26 mouse cellular contexts compared by ENCODE assay signal in genomic region chr13:72265116-72265515, GRCm38 (mm10).
DNase-seq lines count a peak whose midpoint lies in the region; ATAC-seq lines count a peak whose summit lies in the region.
"Had no signal": no experiment of that assay in that cellular context is flagged by ENCODE, and none has a peak within 500 bp of the region (broad histone marks: within the 10 kb centered on the region; RNA-seq: fewer than 3 reads in every experiment).

No protein-coding gene starts in this region.

- H3K9ac ChIP-seq in forebrain, embryonic 14.5 days (ENCODE audit: low read length), result no peak overlapping the region
- H3K9ac ChIP-seq in forebrain, embryonic 11.5 days (ENCODE audit: low read length), result no peak overlapping the region
- no peak overlapping the region for H3K9ac ChIP-seq in midbrain, embryonic 14.5 days (replicated peaks; ENCODE audit: low read length)
- no peak overlapping the region for H3K9ac ChIP-seq in midbrain, embryonic 11.5 days (ENCODE audit: low read length)
- H3K9ac ChIP-seq in neural tube, embryonic 15.5 days (replicated peaks), result no peak overlapping the region
- H3K9ac ChIP-seq: embryonic facial prominence, embryonic 12.5 days; embryonic facial prominence, embryonic 15.5 days; forebrain, postnatal 0 days; heart, embryonic 12.5 days; heart, embryonic 15.5 days; hindbrain, embryonic 15.5 days had no signal

- no peaks in the 10 kb centered on the region for H3K9me3 ChIP-seq in forebrain, embryonic 14.5 days (replicated peaks; ENCODE audit: control insufficient read depth, low read length)
- no peaks in the 10 kb centered on the region for H3K9me3 ChIP-seq in forebrain, embryonic 11.5 days (ENCODE audit: control insufficient read depth, low read length)
- H3K9me3 ChIP-seq in midbrain, embryonic 14.5 days (ENCODE audit: control insufficient read depth, low read length), result no peaks in the 10 kb centered on the region
- no peaks in the 10 kb centered on the region for H3K9me3 ChIP-seq in midbrain, embryonic 11.5 days (ENCODE audit: control insufficient read depth, low read length)
- H3K9me3 ChIP-seq in neural tube, embryonic 15.5 days (replicated peaks), result no peaks in the 10 kb centered on the region
- H3K9me3 ChIP-seq: embryonic facial prominence, embryonic 12.5 days; embryonic facial prominence, embryonic 15.5 days; heart, embryonic 12.5 days; heart, embryonic 15.5 days; hindbrain, embryonic 10.5 days; hindbrain, embryonic 15.5 days had no signal

- no peak overlapping the region for H3K4me2 ChIP-seq in forebrain, embryonic 14.5 days (ENCODE audit: low read length)
- H3K4me2 ChIP-seq in forebrain, embryonic 11.5 days (ENCODE audit: low read depth, low read length, severe bottlenecking), result no peak overlapping the region
- no peak overlapping the region for H3K4me2 ChIP-seq in midbrain, embryonic 14.5 days (ENCODE audit: low read length)
- no peak overlapping the region for H3K4me2 ChIP-seq in midbrain, embryonic 11.5 days
- no peak overlapping the region for H3K4me2 ChIP-seq in neural tube, embryonic 15.5 days
- H3K4me2 ChIP-seq: embryonic facial prominence, embryonic 12.5 days; embryonic facial prominence, embryonic 15.5 days; heart, embryonic 12.5 days; heart, embryonic 15.5 days had no signal

- no peak overlapping the region for H3K27ac ChIP-seq in forebrain, embryonic 14.5 days (ENCODE audit: low read depth, low read length)
- no peak overlapping the region for H3K27ac ChIP-seq in forebrain, embryonic 11.5 days (ENCODE audit: low read depth, low read length)
- H3K27ac ChIP-seq in midbrain, embryonic 14.5 days (replicated peaks; ENCODE audit: low read depth, low read length), result no peak overlapping the region
- H3K27ac ChIP-seq in midbrain, embryonic 11.5 days (ENCODE audit: low read depth, low read length), result no peak overlapping the region
- H3K27ac ChIP-seq in neural tube, embryonic 15.5 days (replicated peaks), result no peak overlapping the region
- H3K27ac ChIP-seq: embryonic facial prominence, embryonic 12.5 days; embryonic facial prominence, embryonic 15.5 days; heart, embryonic 15.5 days; hindbrain, embryonic 10.5 days; hindbrain, embryonic 15.5 days had no signal

- no peak overlapping the region for H3K4me3 ChIP-seq in forebrain, embryonic 14.5 days (ENCODE audit: low read depth, low read length)
- H3K4me3 ChIP-seq in forebrain, embryonic 11.5 days (ENCODE audit: low read depth, low read length), result no peak overlapping the region
- H3K4me3 ChIP-seq in midbrain, embryonic 14.5 days (replicated peaks; ENCODE audit: low read depth, low read length), result no peak overlapping the region
- H3K4me3 ChIP-seq in midbrain, embryonic 11.5 days (ENCODE audit: low read depth, low read length), result no peak overlapping the region
- no peak overlapping the region for H3K4me3 ChIP-seq in neural tube, embryonic 15.5 days (replicated peaks)
- H3K4me3 ChIP-seq: embryonic facial prominence, embryonic 12.5 days; embryonic facial prominence, embryonic 15.5 days; heart, embryonic 12.5 days; heart, embryonic 15.5 days; hindbrain, embryonic 10.5 days; hindbrain, embryonic 15.5 days had no signal

- no peaks in the 10 kb centered on the region for H3K36me3 ChIP-seq in forebrain, embryonic 14.5 days (ENCODE audit: control insufficient read depth, insufficient read depth, low read length)
- no peaks in the 10 kb centered on the region for H3K36me3 ChIP-seq in forebrain, embryonic 11.5 days (ENCODE audit: control insufficient read depth, insufficient read depth, low read length)
- no peaks in the 10 kb centered on the region for H3K36me3 ChIP-seq in midbrain, embryonic 14.5 days (ENCODE audit: control insufficient read depth, insufficient read depth, low read length)
- no peaks in the 10 kb centered on the region for H3K36me3 ChIP-seq in midbrain, embryonic 11.5 days (ENCODE audit: control insufficient read depth, insufficient read depth, low read length)
- H3K36me3 ChIP-seq in neural tube, embryonic 15.5 days, result no peaks in the 10 kb centered on the region
- H3K36me3 ChIP-seq: embryonic facial prominence, embryonic 12.5 days; embryonic facial prominence, embryonic 15.5 days; G1E; heart, embryonic 12.5 days; heart, embryonic 15.5 days; hindbrain, embryonic 10.5 days; hindbrain, embryonic 15.5 days had no signal

- no peak for ATAC-seq in forebrain, embryonic 14.5 days
- no peak for ATAC-seq in forebrain, embryonic 11.5 days (replicated peaks; ENCODE audit: low FRiP score)
- no peak for ATAC-seq in midbrain, embryonic 14.5 days (ENCODE audit: low FRiP score, low TSS enrichment)
- ATAC-seq in midbrain, embryonic 11.5 days (ENCODE audit: low FRiP score), result no peak
- peak; percentile 63; the same call in 1 of the 2 replicates for ATAC-seq in neural tube, embryonic 15.5 days (ENCODE audit: low FRiP score)
- ATAC-seq: Patski had no signal

- H3K4me1 ChIP-seq in forebrain, embryonic 14.5 days (ENCODE audit: control insufficient read depth, insufficient read depth, low read length), result peaks cover 13% of the 10 kb centered on the region
- H3K4me1 ChIP-seq in forebrain, embryonic 11.5 days (replicated peaks; ENCODE audit: control insufficient read depth, insufficient read depth, low read length), result no peaks in the 10 kb centered on the region
- 0 out of 2 replicates have a peak, but pooled peaks cover 4% of the 10 kb centered on the region for H3K4me1 ChIP-seq in midbrain, embryonic 14.5 days (ENCODE audit: control insufficient read depth, insufficient read depth, low read length)
- no peaks in the 10 kb centered on the region for H3K4me1 ChIP-seq in midbrain, embryonic 11.5 days (ENCODE audit: control insufficient read depth, insufficient read depth, low read length)
- peaks cover 15% of the 10 kb centered on the region for H3K4me1 ChIP-seq in neural tube, embryonic 15.5 days
- H3K4me1 ChIP-seq: embryonic facial prominence, embryonic 12.5 days; embryonic facial prominence, embryonic 15.5 days; heart, embryonic 12.5 days; heart, embryonic 15.5 days; hindbrain, embryonic 10.5 days had no signal

- H3K27me3 ChIP-seq in forebrain, embryonic 14.5 days (replicated peaks; ENCODE audit: control insufficient read depth, insufficient read depth, low read length), result 0 out of 2 replicates have a peak, but pooled peaks cover 3% of the 10 kb centered on the region
- no peaks in the 10 kb centered on the region for H3K27me3 ChIP-seq in forebrain, embryonic 11.5 days (ENCODE audit: control insufficient read depth, insufficient read depth, low read length)
- H3K27me3 ChIP-seq in midbrain, embryonic 14.5 days (ENCODE audit: control insufficient read depth, insufficient read depth, low read length), result no peaks in the 10 kb centered on the region
- H3K27me3 ChIP-seq in midbrain, embryonic 11.5 days (ENCODE audit: control insufficient read depth, insufficient read depth, low read length), result no peaks in the 10 kb centered on the region
- peaks cover 8% of the 10 kb centered on the region for H3K27me3 ChIP-seq in neural tube, embryonic 15.5 days (replicated peaks)
- H3K27me3 ChIP-seq: CH12.LX; embryonic facial prominence, embryonic 12.5 days; embryonic facial prominence, embryonic 15.5 days; heart, embryonic 12.5 days; heart, embryonic 15.5 days; Patski had no signal

- peak; percentile 20 for DNase-seq in forebrain, embryonic 14.5 days (ENCODE audit: low spot score)
- DNase-seq in forebrain, embryonic 11.5 days (ENCODE audit: low spot score), result no peak
- peak; percentile 50 for DNase-seq in midbrain, embryonic 14.5 days
- DNase-seq in midbrain, embryonic 11.5 days (ENCODE audit: low spot score, missing footprints), result no peak
- DNase-seq in neural tube, embryonic 10.5 days (ENCODE audit: extremely low spot score, low spot score), result no peak
- DNase-seq in frontal cortex, postnatal 36 days (ENCODE audit: low spot score in 2 of 2), result no peak
- DNase-seq: adrenal gland, postnatal 10 days; adrenal gland, postnatal 36 days; B cell, adult 2 months; cerebellum, adult 11 months; cerebellum, adult 2 months; cerebellum, adult 9-11 months; cerebellum, postnatal 25 days; gastrocnemius, postnatal 25 days; heart, postnatal 36 days had no signal

- whole genome bisulfite sequencing in forebrain, embryonic 14.5 days, result 55% methylated on average over 7 of the region's 7 CpGs
- 86% methylated on average over 7 of the region's 7 CpGs for WGBS in forebrain, embryonic 11.5 days
- 55% methylated on average over 7 of the region's 7 CpGs for WGBS in midbrain, embryonic 14.5 days
- 91% methylated on average over 7 of the region's 7 CpGs for WGBS in midbrain, embryonic 11.5 days
- WGBS in neural tube, embryonic 15.5 days, result 30% methylated on average over 7 of the region's 7 CpGs

Comparison
In these comparisons a context has a peak if more than half of its experiments do, and no peak if none do; other contexts are left out.
1. DNase-seq: peak in forebrain, embryonic 14.5 days (single experiment) and midbrain, embryonic 14.5 days (single experiment); none in forebrain, embryonic 11.5 days (single experiment), midbrain, embryonic 11.5 days (single experiment), neural tube, embryonic 10.5 days (single experiment) and frontal cortex, postnatal 36 days (0 of 2).